Mouse (Mus musculus): ENCODE results near the gene Diexf. TPM values are rescaled to one million over a fixed set of nuclear protein-coding genes. Genes with fewer than 3 reads are reported as not detected.

Diexf gene
- polyA plus RNA-seq (2012; ENCODE audit: low replicate concordance) = 3.2 and 4.9 TPM in 2 replicates

GRCm38 (mm10) chr1:193129786-193130455, at the start of gene Diexf:
Gene Diexf (minus strand): TSS chr1:193130272.

GRCm38 (mm10) chr1:193167746-193168145, 37.7 kb upstream of the Diexf start, which contains the start of gene A130010J15Rik:
Gene A130010J15Rik (plus strand): TSS chr1:193168046.

DNA sequence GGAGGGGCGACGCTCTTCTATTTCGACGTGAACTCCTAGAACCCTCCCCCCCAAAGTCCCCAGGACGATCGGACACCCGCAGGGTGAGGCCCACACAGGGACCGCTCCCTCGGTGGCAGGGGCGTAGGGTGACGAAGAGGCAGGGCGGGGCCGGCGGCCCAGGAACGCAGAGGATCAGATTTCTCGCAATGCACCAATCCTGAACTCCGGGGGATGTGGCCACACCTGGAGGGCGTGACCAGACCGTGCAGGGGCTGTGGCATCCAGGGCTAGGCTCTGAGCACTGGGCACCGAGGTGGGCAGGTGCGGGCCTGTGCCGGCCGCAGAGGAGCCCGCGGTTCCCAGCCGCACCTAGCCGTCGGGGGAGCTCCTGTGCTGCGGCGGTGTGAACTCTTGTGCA, 22.8 kb upstream of the Diexf start, which contains the start of gene Irf6:
Irf6 (plus strand) TSS at position 240 of the 400 bp plus-strand sequence.

Other genes starting within 250 kb of the Diexf start
- gene Syt14, start 94.5 kb downstream of the Diexf start, polyA plus RNA-seq (2012; ENCODE audit: low replicate concordance) = not detected in 2 replicates
- not detected in 2 replicates for gene Irf6, start 22.8 kb upstream of the Diexf start, polyA plus RNA-seq (2012; ENCODE audit: low replicate concordance)
- gene A130010J15Rik, start 37.8 kb upstream of the Diexf start, polyA plus RNA-seq (2012; ENCODE audit: low replicate concordance) = 0.34 and 1.2 TPM in 2 replicates
- 14.2 and 22.6 TPM in 2 replicates for gene Traf3ip3, start 71.4 kb upstream of the Diexf start, polyA plus RNA-seq (2012; ENCODE audit: low replicate concordance)
- 0.10 TPM in 1 of 2 replicates, not detected in the other for gene Lamb3, start 77.4 kb upstream of the Diexf start, polyA plus RNA-seq (2012; ENCODE audit: low replicate concordance)
- gene Hsd11b1, start 133.8 kb upstream of the Diexf start, polyA plus RNA-seq (2012; ENCODE audit: low replicate concordance) = 0.54 TPM in 1 of 2 replicates, not detected in the other
- gene G0s2, start 142.9 kb upstream of the Diexf start, polyA plus RNA-seq (2012; ENCODE audit: low replicate concordance) = 2.6 and 4.0 TPM in 2 replicates
- not detected in 2 replicates for gene Camk1g, start 240.0 kb upstream of the Diexf start, polyA plus RNA-seq (2012; ENCODE audit: low replicate concordance)